ENCODE assay signal across 13 mouse cellular contexts in the genomic region with DNA sequence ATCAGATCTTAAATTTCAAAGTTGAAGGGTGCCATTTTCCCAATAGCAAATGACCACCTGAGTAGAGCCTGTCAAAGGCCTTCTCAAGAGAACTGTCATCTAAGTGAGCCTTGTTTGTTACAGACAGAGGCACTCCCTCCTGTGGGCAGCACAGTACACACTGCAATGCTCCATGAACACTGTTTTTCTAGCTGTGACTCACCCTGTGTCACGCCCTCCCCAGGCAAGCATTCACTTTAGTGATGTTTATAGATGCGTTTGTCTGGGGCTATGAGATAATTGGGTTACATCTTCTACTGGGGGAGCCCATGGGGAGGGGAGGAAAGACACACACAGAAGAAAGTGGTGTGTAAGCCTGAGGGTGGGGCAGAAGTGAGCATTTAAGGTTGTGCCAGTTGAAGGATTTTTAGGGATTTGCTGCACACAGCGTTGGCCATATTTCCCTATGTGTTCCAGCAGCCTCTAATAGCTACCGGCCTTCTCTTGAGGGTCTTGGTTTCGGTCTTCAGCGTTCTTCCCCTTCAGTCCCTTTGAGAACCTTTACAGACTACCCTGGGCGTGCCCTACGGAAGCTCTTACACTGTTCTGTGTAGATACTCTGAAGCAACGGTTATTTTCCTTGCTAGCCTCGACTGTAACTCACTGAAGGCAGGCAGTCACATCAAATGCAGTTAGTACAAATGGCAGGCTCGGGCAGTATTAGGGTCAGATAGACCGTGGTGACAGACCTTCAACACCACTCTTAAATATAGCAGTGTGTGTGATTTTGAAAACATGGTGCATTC. TPM values are rescaled to one million over a fixed set of nuclear protein-coding genes. Genes with fewer than 3 reads are reported as not detected.
DNase-seq lines count a peak whose midpoint lies in the region; ATAC-seq and TF ChIP-seq lines count a peak whose summit lies in the region.
"Had no signal": no experiment of that assay in that cellular context is flagged by ENCODE, and none has a peak within 500 bp of the region (broad histone marks: within the 10 kb centered on the region; RNA-seq: fewer than 3 reads in every experiment).

No protein-coding gene starts in this region.

- no peaks in the 10 kb centered on the region for H3K9me3 ChIP-seq in liver, embryonic 11.5 days (ENCODE audit: control insufficient read depth, low read length)
- H3K9me3 ChIP-seq: embryonic facial prominence, embryonic 10.5 days had no signal

- peak overlapping the region; percentile 23 for H3K4me2 ChIP-seq in liver, embryonic 11.5 days
- H3K4me2 ChIP-seq: heart, embryonic 11.5 days had no signal

- no peak overlapping the region for H3K9ac ChIP-seq in liver, embryonic 11.5 days (ENCODE audit: low read depth, low read length)

- ATAC-seq in liver, embryonic 11.5 days (replicated peaks; ENCODE audit: low FRiP score): peak; percentile 87

- no peaks in the 10 kb centered on the region for H3K36me3 ChIP-seq in liver, embryonic 11.5 days (ENCODE audit: control insufficient read depth, insufficient read depth, low read length)
- H3K36me3 ChIP-seq: embryonic facial prominence, embryonic 10.5 days had no signal

- intact Hi-C loops in left cerebral cortex, adult 2 months (cut with DNase I): loop anchor here (2.0 kb wide), 1 partner anchor 29 kb away; the partner anchor contains the start of gene Tspan5
- intact Hi-C loops in left cerebral cortex, postnatal 10 days (cut with DNase I): no loop called here

- H3K4me3 ChIP-seq in left cerebral cortex, adult 2 months: no peak overlapping the region
- H3K4me3 ChIP-seq in liver, embryonic 11.5 days (ENCODE audit: low read depth, low read length): no peak overlapping the region
- H3K4me3 ChIP-seq: embryonic facial prominence, embryonic 10.5 days had no signal

- no peaks in the 10 kb centered on the region for H3K27me3 ChIP-seq in liver, embryonic 11.5 days (replicated peaks; ENCODE audit: control insufficient read depth, insufficient read depth, low read length)

- no peak; the same call in 1 of the 2 replicates for TF ChIP-seq CTCF in left cerebral cortex, adult 2 months (IDR thresholded peaks at IDR 0.05)

- peak; percentile 24 for DNase-seq in adrenal gland, postnatal 25 days
- DNase-seq in adrenal gland, adult 18-20 months (ENCODE audit: low spot score in 2 of 2): no peak
- no peak for DNase-seq in left cerebral cortex, adult 2 months (ENCODE audit: extremely low spot score in 1 of 2, low spot score in 2 of 2)
- no peak for DNase-seq in left cerebral cortex, postnatal 10 days (ENCODE audit: extremely low spot score in 1 of 2, low spot score in 2 of 2)
- DNase-seq in liver, embryonic 11.5 days (ENCODE audit: low spot score): no peak
- peak; percentile 34 for DNase-seq in skeletal muscle tissue, adult 2 months (ENCODE audit: low read depth, low spot score)
- DNase-seq in layer of hippocampus, adult 9-11 months: no peak
- no peak for DNase-seq in spleen, postnatal 4 days (ENCODE audit: low spot score in 2 of 2)
- DNase-seq: cerebellum, adult 8-10 months; lung, postnatal 4 days; thymus, postnatal 14 days had no signal

- H3K27ac ChIP-seq in left cerebral cortex, adult 2 months: peak overlapping the region; percentile 50; the same call in 1 of the 2 replicates
- peak overlapping the region; percentile 28; the same call in 1 of the 2 replicates for H3K27ac ChIP-seq in liver, embryonic 11.5 days (ENCODE audit: low read depth, low read length)
- H3K27ac ChIP-seq: embryonic facial prominence, embryonic 10.5 days had no signal

- 66% methylated on average over 12 of the region's 12 CpGs for WGBS in liver, embryonic 11.5 days

- peaks cover 28% of the 10 kb centered on the region for H3K4me1 ChIP-seq in liver, embryonic 11.5 days (replicated peaks; ENCODE audit: control insufficient read depth, insufficient read depth, low read length)

RNA-seq across cellular contexts. Expression of gene Tspan5, which starts 29.7 kb away (rescaled TPM):
- 50.1 and 58.3 TPM in 2 replicates for total RNA-seq in adrenal gland, postnatal 25 days (2021)
- total RNA-seq in adrenal gland, adult 18-20 months (2021): 10 to 100 TPM; 58.5 to 61.8 TPM
- 100 to 1,000 TPM; 242 to 281 TPM for total RNA-seq in left cerebral cortex, adult 2 months (2021)
- total RNA-seq in left cerebral cortex, postnatal 10 days (2021): 100 to 1,000 TPM; 184 to 208 TPM
- 12.5 and 13.3 TPM in 2 replicates for polyA plus RNA-seq in liver, embryonic 11.5 days (2014; fragmentation: Nextera tagmentation; extraction: Ambion mirVana)

Comparison
In these comparisons a context has a peak if more than half of its experiments do, and no peak if none do; other contexts are left out.
1. DNase-seq: peak in adrenal gland, postnatal 25 days (single experiment) and skeletal muscle tissue, adult 2 months (single experiment); none in adrenal gland, adult 18-20 months (0 of 2), left cerebral cortex, adult 2 months (0 of 2), left cerebral cortex, postnatal 10 days (0 of 2), liver, embryonic 11.5 days (single experiment), layer of hippocampus, adult 9-11 months (single experiment) and spleen, postnatal 4 days (0 of 2).